Mouse (Mus musculus) telencephalon, adult 2 months (tissue): ENCODE results near the gene Pdzd2.

Experiments used
- DNase-seq: peaks from one replicate; pipeline ENCODE4 v3.0.0-alpha.2; 2011; ENCODE audit warnings: low read depth, low spot score

Pdzd2 gene

GRCm38 (mm10) chr15:12481261-12481660, 258.5 kb downstream of the Pdzd2 start:
- no peak for DNase-seq

- no peak for DNase-seq
These were observed 259.4 kb downstream of the Pdzd2 start for GRCm38 (mm10) chr15:12480369-12480768.

GRCm38 (mm10) chr15:12479326-12479725, 260.4 kb downstream of the Pdzd2 start:
- DNase-seq: peak; percentile 26

GRCm38 (mm10) chr15:12473596-12473995, 266.1 kb downstream of the Pdzd2 start:
- no peak for DNase-seq

- DNase-seq: no peak
These were observed 267.1 kb downstream of the Pdzd2 start for GRCm38 (mm10) chr15:12472646-12473045.

- no peak for DNase-seq
These were observed 268.6 kb downstream of the Pdzd2 start for GRCm38 (mm10) chr15:12470900-12471838.

- no peak for DNase-seq
These were observed 271.1 kb downstream of the Pdzd2 start for GRCm38 (mm10) chr15:12468625-12469024.

- DNase-seq: no peak
These were observed 274.0 kb downstream of the Pdzd2 start for GRCm38 (mm10) chr15:12465748-12466147.

GRCm38 (mm10) chr15:12456808-12457207, 282.9 kb downstream of the Pdzd2 start:
- no peak for DNase-seq

- no peak for DNase-seq
These were observed 286.4 kb downstream of the Pdzd2 start for GRCm38 (mm10) chr15:12453343-12453742.

- no peak for DNase-seq
These were observed 287.4 kb downstream of the Pdzd2 start for GRCm38 (mm10) chr15:12452141-12452995.

GRCm38 (mm10) chr15:12451448-12451847, 288.3 kb downstream of the Pdzd2 start:
- DNase-seq: no peak

- DNase-seq: no peak
These were observed 288.9 kb downstream of the Pdzd2 start for GRCm38 (mm10) chr15:12450790-12451189.

GRCm38 (mm10) chr15:12449321-12449720, 290.4 kb downstream of the Pdzd2 start:
- no peak for DNase-seq

- peak; percentile 89 for DNase-seq
These were observed 292.7 kb downstream of the Pdzd2 start for GRCm38 (mm10) chr15:12447021-12447434.

GRCm38 (mm10) chr15:12444551-12444950, 295.2 kb downstream of the Pdzd2 start:
- no peak for DNase-seq

- no peak for DNase-seq
These were observed 300.4 kb downstream of the Pdzd2 start for GRCm38 (mm10) chr15:12439351-12439751.

- no peak for DNase-seq
These were observed 301.0 kb downstream of the Pdzd2 start for GRCm38 (mm10) chr15:12438691-12439090.

- no peak for DNase-seq
These were observed 301.6 kb downstream of the Pdzd2 start for GRCm38 (mm10) chr15:12438081-12438480.

- no peak for DNase-seq
These were observed 303.8 kb downstream of the Pdzd2 start for GRCm38 (mm10) chr15:12435910-12436309.

GRCm38 (mm10) chr15:12433893-12434599, 305.7 kb downstream of the Pdzd2 start:
- DNase-seq: no peak

- DNase-seq: no peak
These were observed 306.8 kb downstream of the Pdzd2 start for GRCm38 (mm10) chr15:12432879-12433278.
